Mouse (Mus musculus) myocyte (in vitro differentiated cells): ENCODE data around the gene Ccdc30. TPM values are rescaled to one million over a fixed set of nuclear protein-coding genes. Genes with fewer than 3 reads are reported as not detected.

ENCODE experiments used
- H3K27me3 ChIP-seq: one replicate; pipeline ENCODE4 v1.6.1; 2011; ENCODE audit not compliant: control insufficient read depth, insufficient read depth, insufficient read length
- H3K36me3 ChIP-seq: one replicate; pipeline ENCODE4 v1.6.1; 2011; ENCODE audit not compliant: control insufficient read depth, insufficient read depth
- H3K4me2 ChIP-seq: one replicate; pipeline ENCODE4 v1.6.1; 2011; ENCODE audit warnings: low read depth, control low read depth
- H3K4me3 ChIP-seq: one replicate; pipeline ENCODE4 v1.5.1; 2011; ENCODE audit warnings: mild to moderate bottlenecking, control low read depth, moderate library complexity
- H3K79me2 ChIP-seq: one replicate; pipeline ENCODE4 v1.6.1; 2011; ENCODE audit not compliant: control insufficient read depth, insufficient read depth
- H3ac ChIP-seq: one replicate; pipeline ENCODE4 v1.6.1; 2011; ENCODE audit not compliant: control insufficient read depth, insufficient read length
- CEBPB ChIP-seq: IDR thresholded peaks from 2 replicates; pipeline ENCODE4 v1.6.1; 2011; ENCODE audit warnings: mild to moderate bottlenecking, moderate library complexity; ENCODE audit not compliant: poor library complexity, insufficient read depth, severe bottlenecking
- E2F4 ChIP-seq: IDR thresholded peaks from one replicate; pipeline ENCODE4 v1.6.1; 2011; ENCODE audit warnings: mild to moderate bottlenecking, control low read depth, moderate library complexity; ENCODE audit not compliant: insufficient read depth
- MAX ChIP-seq: IDR thresholded peaks from one replicate; pipeline ENCODE4 v1.6.1; 2011; ENCODE audit warnings: low read depth, mild to moderate bottlenecking, control low read depth
- MYOD1 ChIP-seq, 3 experiments: IDR thresholded peaks; one replicate each; pipeline ENCODE4 v1.6.1; 2011; ENCODE audit warnings: control low read depth in 2 of 3, low read depth in 2 of 3, mild to moderate bottlenecking in 2 of 3, moderate library complexity in 1 of 3; ENCODE audit not compliant: insufficient read length in 2 of 3, control insufficient read depth in 1 of 3
- MYOG ChIP-seq, 3 experiments: IDR thresholded peaks; one replicate each; pipeline ENCODE4 v1.6.1; 2011; ENCODE audit warnings: control low read depth in 2 of 3, low read depth in 2 of 3, mild to moderate bottlenecking in 2 of 3; ENCODE audit not compliant: insufficient read length in 2 of 3, control insufficient read depth in 1 of 3, insufficient read depth in 1 of 3
- POLR2A ChIP-seq: IDR thresholded peaks from one replicate; pipeline ENCODE4 v1.6.1; 2011; ENCODE audit warnings: low read depth, mild to moderate bottlenecking, control low read depth, moderate library complexity; ENCODE audit not compliant: insufficient read length
- POLR2AphosphoS2 ChIP-seq: IDR thresholded peaks from one replicate; pipeline ENCODE4 v1.6.1; 2011; ENCODE audit warnings: low read depth, control low read depth; ENCODE audit not compliant: insufficient read length
- REST ChIP-seq: IDR thresholded peaks from one replicate; pipeline ENCODE4 v1.6.1; 2011; ENCODE audit warnings: mild to moderate bottlenecking, control low read depth, moderate library complexity; ENCODE audit not compliant: insufficient read depth, insufficient read length
- SRF ChIP-seq: IDR thresholded peaks from one replicate; pipeline ENCODE4 v1.6.1; 2011; ENCODE audit warnings: low read depth; ENCODE audit not compliant: control insufficient read depth, insufficient read length
- TCF12 ChIP-seq: IDR thresholded peaks from one replicate; pipeline ENCODE4 v1.6.1; 2011; ENCODE audit warnings: mild to moderate bottlenecking, control low read depth; ENCODE audit not compliant: poor library complexity, insufficient read depth, severe bottlenecking
- USF1 ChIP-seq: IDR thresholded peaks from one replicate; pipeline ENCODE4 v1.6.1; 2011; ENCODE audit warnings: low read depth, mild to moderate bottlenecking, control low read depth, moderate library complexity
- polyA plus RNA-seq: library from polyadenylated mRNA; unstranded; fragments of >200 nt; fragmentation: generic; extraction: Trizol; gene quantifications from one replicate; pipeline ENCODE4 v1.2.1, GENCODE M21; 2012; ENCODE audit warnings: missing spikeins

Ccdc30 gene
- polyA plus RNA-seq, 1 experiment = 0.17 TPM

DNA sequence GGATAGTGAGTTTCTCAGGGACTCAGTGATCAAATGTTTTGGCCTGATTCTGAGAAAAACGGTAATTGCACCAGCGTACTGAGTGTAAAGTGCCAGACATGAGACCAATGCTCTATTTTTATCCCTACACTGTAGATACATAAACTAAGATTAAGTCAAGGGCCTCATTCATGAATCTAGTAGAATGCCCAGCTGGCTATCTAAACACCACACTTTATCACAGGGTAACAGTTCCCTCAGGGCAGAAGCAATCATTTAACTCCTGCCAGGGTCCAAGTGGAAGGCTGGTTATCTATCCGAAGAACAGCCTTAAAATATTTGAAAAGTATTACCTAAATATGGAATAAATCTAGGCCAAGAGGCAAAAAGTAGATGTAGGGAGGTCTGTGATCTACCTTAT is 2.6 kb upstream of the Ccdc30 start:
- H3K4me3 ChIP-seq = no peak overlapping the region
- H3ac ChIP-seq = no peak overlapping the region
- no peaks in the 10 kb centered on the region for H3K79me2 ChIP-seq
- TF ChIP-seq USF1 (no peak), REST (no peak), MYOD1 (IDR thresholded peaks at IDR 0.05; ENCODE audit: control insufficient read depth in 1 of 3, insufficient read length in 2 of 3, low read depth in 2 of 3) (no peak), SRF (no peak), MAX (no peak), POLR2A (no peak), TCF12 (no peak), POLR2AphosphoS2 (no peak), E2F4 (no peak)
- no peaks in the 10 kb centered on the region for H3K27me3 ChIP-seq
- no peaks in the 10 kb centered on the region for H3K36me3 ChIP-seq
- no peak overlapping the region for H3K4me2 ChIP-seq

DNA sequence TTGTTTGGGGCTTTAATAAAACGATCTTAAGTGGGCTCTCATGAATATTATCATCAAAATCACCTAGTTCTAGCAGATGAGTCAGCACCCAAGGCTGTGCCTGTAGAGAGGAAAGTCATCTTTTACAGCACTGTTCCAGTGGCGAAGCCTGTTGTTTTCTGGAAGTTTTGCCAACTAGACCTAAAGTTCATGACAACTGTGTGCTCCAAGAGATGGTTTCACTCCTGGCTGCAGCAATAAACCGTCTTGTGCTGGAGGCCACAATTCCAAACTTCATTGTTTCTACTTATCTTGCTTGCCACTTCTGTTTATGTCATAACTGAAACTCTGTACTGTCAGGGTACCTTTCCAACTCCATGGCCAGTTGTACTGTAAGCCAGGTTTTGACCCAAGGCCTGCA is 1.9 kb upstream of the Ccdc30 start:
- H3ac ChIP-seq = no peak overlapping the region
- no peak for TF ChIP-seq POLR2A
- H3K4me3 ChIP-seq = no peak overlapping the region
- no peaks in the 10 kb centered on the region for H3K79me2 ChIP-seq
- no peaks in the 10 kb centered on the region for H3K36me3 ChIP-seq
- H3K27me3 ChIP-seq = no peaks in the 10 kb centered on the region
- H3K4me2 ChIP-seq = no peak overlapping the region

DNA sequence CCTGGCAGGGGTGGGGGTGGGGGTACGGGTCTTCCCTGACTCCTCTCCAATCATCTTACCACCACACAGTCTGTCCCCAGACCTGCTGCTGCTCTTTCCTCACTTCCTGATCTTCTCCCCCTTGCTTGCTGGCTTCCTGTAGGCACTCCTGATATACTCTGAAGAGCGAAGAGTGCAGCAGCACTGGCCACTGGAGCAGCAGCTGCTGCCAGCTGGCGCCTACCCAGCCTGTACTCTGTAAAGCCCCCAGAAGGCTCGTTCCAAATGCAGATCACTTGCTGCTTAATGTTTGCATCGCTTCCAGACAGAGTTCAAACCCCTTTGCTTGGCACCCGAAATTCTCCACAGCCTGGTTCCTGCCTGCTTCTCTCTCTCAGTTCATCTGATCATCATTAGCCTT is 2.5 kb downstream of the Ccdc30 start:
- H3K79me2 ChIP-seq = no peaks in the 10 kb centered on the region
- no peaks in the 10 kb centered on the region for H3K27me3 ChIP-seq
- no peak overlapping the region for H3K4me3 ChIP-seq

DNA sequence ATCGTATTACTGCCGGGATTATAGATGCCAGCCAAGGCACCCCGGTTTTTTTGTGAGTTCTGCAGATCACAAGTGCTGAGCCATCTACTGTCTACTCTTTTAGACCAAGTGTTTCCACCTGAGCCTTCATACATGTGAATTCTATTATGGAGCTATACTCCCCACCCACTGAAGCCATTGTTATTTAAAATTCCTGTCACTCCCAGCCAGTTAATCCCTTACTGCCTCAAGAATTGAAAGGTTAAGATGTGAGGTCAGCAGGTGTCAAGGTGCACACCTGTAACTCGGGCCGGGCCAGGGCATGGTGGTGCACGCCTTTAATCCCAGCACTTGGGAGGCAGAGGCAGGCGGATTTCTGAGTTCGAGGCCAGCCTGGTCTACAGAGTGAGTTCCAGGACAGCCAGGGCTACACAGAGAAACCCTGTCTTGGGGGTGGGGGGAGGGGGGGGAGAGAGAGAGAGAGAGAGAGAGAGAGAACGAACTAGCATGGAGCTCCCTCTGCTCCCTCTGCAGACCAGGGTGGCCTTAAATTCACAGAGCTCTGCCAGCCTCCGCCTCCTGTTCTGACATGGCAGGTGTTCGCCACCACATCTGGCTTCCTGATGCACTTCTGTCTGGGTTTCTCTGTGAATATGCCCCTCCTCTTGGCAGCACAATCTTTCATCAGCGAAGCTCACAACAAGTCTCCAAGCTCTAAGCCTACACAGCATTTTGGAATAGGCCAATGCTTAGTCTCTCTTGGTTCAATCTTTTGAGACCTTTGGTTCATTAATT is 3.3 kb downstream of the Ccdc30 start:
- no peaks in the 10 kb centered on the region for H3K79me2 ChIP-seq
- H3K27me3 ChIP-seq = no peaks in the 10 kb centered on the region
- TF ChIP-seq MAX = no peak
- no peak for TF ChIP-seq MYOD1 (IDR thresholded peaks at IDR 0.05; ENCODE audit: control insufficient read depth in 1 of 3, insufficient read length in 2 of 3, low read depth in 2 of 3)
- TF ChIP-seq REST = no peak
- TF ChIP-seq TCF12 = no peak
- no peak for TF ChIP-seq SRF
- TF ChIP-seq MYOG (IDR thresholded peaks at IDR 0.05; ENCODE audit: control insufficient read depth in 1 of 3, insufficient read depth in 1 of 3, insufficient read length in 2 of 3, low read depth in 2 of 3) = no peak
- no peak for TF ChIP-seq POLR2AphosphoS2
- no peak for TF ChIP-seq E2F4
- no peak for TF ChIP-seq CEBPB
- TF ChIP-seq USF1 = no peak
- TF ChIP-seq POLR2A = no peak
- H3ac ChIP-seq = no peak overlapping the region
- H3K36me3 ChIP-seq = no peaks in the 10 kb centered on the region
- no peak overlapping the region for H3K4me3 ChIP-seq
- no peak overlapping the region for H3K4me2 ChIP-seq

More for the DNA sequence above, 2.5 kb downstream of the Ccdc30 start:
- H3K4me2 ChIP-seq = no peak overlapping the region
- no peak overlapping the region for H3ac ChIP-seq
- H3K36me3 ChIP-seq = no peaks in the 10 kb centered on the region
- TF ChIP-seq CEBPB (no peak), MYOG (IDR thresholded peaks at IDR 0.05; ENCODE audit: control insufficient read depth in 1 of 3, insufficient read depth in 1 of 3, insufficient read length in 2 of 3, low read depth in 2 of 3) (peak in 1 of 3 experiments; percentile 12)

DNA sequence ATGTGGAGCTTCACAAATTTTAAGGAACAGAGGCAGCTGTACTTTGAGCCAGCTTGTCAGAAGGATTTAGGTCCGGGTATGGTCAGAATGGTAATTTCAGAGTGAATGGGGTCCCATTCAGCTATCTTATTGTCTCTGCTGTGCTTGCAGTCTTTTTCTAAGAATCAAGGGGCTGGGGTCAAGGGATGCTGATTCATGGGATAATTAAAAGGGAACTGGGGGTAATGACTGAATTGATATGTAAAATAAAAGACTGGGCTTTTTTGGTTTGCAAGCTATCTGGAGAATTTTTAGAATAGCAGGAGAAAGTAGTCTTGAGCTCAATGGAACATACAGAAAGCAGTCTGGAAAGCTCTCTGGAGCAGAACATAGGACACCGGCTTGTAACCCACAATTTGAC is 11.9 kb downstream of the Ccdc30 start:
- Histone ChIP-seq H3K4me2 (no peak overlapping the region), H3K79me2 (no peaks in the 10 kb centered on the region), H3K27me3 (no peaks in the 10 kb centered on the region), H3ac (no peak overlapping the region), H3K36me3 (no peaks in the 10 kb centered on the region), H3K4me3 (no peak overlapping the region)
- TF ChIP-seq SRF (no peak), POLR2AphosphoS2 (no peak)

DNA sequence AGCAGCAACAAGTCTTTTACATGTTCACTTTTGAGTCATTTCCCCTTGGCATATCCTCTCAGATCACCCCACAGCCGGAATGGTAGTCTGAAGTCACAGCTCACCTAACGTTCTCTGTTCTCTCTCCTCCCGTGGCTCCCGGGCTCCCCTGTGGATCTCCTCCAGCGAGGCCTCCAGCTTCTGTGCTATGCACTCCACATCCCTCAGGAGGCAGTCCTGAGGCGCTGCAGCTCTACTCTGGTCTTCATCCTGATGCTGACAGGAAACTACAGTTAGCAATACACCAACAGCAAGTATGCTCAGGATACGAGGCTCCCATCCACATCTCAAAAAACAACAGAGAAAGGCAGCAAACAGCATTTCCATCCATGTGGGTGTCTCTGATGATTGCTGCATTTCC is 14.4 kb downstream of the Ccdc30 start:
- no peaks in the 10 kb centered on the region for H3K27me3 ChIP-seq
- no peak overlapping the region for H3ac ChIP-seq
- no peak overlapping the region for H3K4me3 ChIP-seq
- H3K4me2 ChIP-seq = no peak overlapping the region
- TF ChIP-seq MAX = no peak
- no peak for TF ChIP-seq SRF
- no peaks in the 10 kb centered on the region for H3K79me2 ChIP-seq
- H3K36me3 ChIP-seq = no peaks in the 10 kb centered on the region
